Mouse (Mus musculus): ENCODE measurements at regions not wholly inside any gene's neighbourhood (a gene's known extent, or its start where the extent isn't known, plus 50 kb on each side); places are given as distances from the start of the nearest gene placed in this dataset.

GRCm38 (mm10) chr5:111519500-111520041 lies 102.4 kb downstream of the Mn1 start:
- no peak for TF ChIP-seq MAFK (IDR thresholded peaks at IDR 0.05; ENCODE audit: insufficient replicate concordance, low read length)
- no peak for TF ChIP-seq CHD2 (IDR thresholded peaks at IDR 0.05; ENCODE audit: low read length)
- TF ChIP-seq IRF4 (IDR thresholded peaks at IDR 0.05; ENCODE audit: low read depth, low read length) = no peak
- in situ Hi-C loops (cut with MboI; ENCODE audit: low pct_ligation_motif_present, low pct_unique_long_range_greater_than_20kb, low sequenced_read_pairs) = no loop called here
- Histone ChIP-seq H3K4me1 (ENCODE audit: control insufficient read depth in 1 of 2, insufficient read depth in 2 of 2) (no peaks in the 10 kb centered on the region), H3K9ac (ENCODE audit: insufficient read depth, low read depth) (no peak overlapping the region), H3K36me3 (replicated peaks in 1 of 2; ENCODE audit: control insufficient read depth in 1 of 2, insufficient read depth in 1 of 2, low read length in 1 of 2) (no peaks in the 10 kb centered on the region), H3K27ac (ENCODE audit: insufficient read depth, low read depth) (no peak overlapping the region), H3K4me2 (ENCODE audit: insufficient read depth, low read depth, poor library complexity, severe bottlenecking) (no peak overlapping the region), H3K4me3 (replicated peaks in 1 of 3; ENCODE audit: low read depth in 2 of 3, low read length in 2 of 3, poor library complexity in 1 of 3) (no peak overlapping the region), H3K9me3 (replicated peaks; ENCODE audit: low read length) (peaks cover 86% of the 10 kb centered on the region), H3K27me3 (replicated peaks) (no peaks in the 10 kb centered on the region), H3K79me2 (replicated peaks; ENCODE audit: control insufficient read depth, extremely low read depth, insufficient read depth, poor library complexity, severe bottlenecking) (no peaks in the 10 kb centered on the region)
- dilution Hi-C loops (cut with MboI; ENCODE audit: extremely low pct_ligation_motif_present, extremely low pct_unique_long_range_greater_than_20kb, low sequenced_read_pairs) = no loop called here
- peak; percentile 44 for DNase-seq (ENCODE audit: extremely low read depth)

- no peak overlapping the region for H3K9ac ChIP-seq (ENCODE audit: insufficient read depth, low read depth)
- in situ Hi-C loops (cut with MboI; ENCODE audit: low pct_ligation_motif_present, low pct_unique_long_range_greater_than_20kb, low sequenced_read_pairs) = no loop called here
- H3K4me3 ChIP-seq (replicated peaks in 1 of 3; ENCODE audit: low read depth in 2 of 3, low read length in 2 of 3, poor library complexity in 1 of 3) = no peak overlapping the region
- peak; percentile 23 for DNase-seq (ENCODE audit: extremely low read depth)
- peaks cover 83% of the 10 kb centered on the region for H3K9me3 ChIP-seq (replicated peaks; ENCODE audit: low read length)
- H3K4me2 ChIP-seq (ENCODE audit: insufficient read depth, low read depth, poor library complexity, severe bottlenecking) = no peak overlapping the region
- dilution Hi-C loops (cut with MboI; ENCODE audit: extremely low pct_ligation_motif_present, extremely low pct_unique_long_range_greater_than_20kb, low sequenced_read_pairs) = no loop called here
- H3K79me2 ChIP-seq (replicated peaks; ENCODE audit: control insufficient read depth, extremely low read depth, insufficient read depth, poor library complexity, severe bottlenecking) = no peaks in the 10 kb centered on the region
- no peak overlapping the region for H3K27ac ChIP-seq (ENCODE audit: insufficient read depth, low read depth)
- no peaks in the 10 kb centered on the region for H3K4me1 ChIP-seq (ENCODE audit: control insufficient read depth in 1 of 2, insufficient read depth in 2 of 2)
- TF ChIP-seq POLR2AphosphoS2 (IDR thresholded peaks at IDR 0.05; ENCODE audit: low read depth, low read length) (no peak), HCFC1 (IDR thresholded peaks at IDR 0.05; ENCODE audit: low read depth, low read length) (no peak), MEF2A (IDR thresholded peaks at IDR 0.05; ENCODE audit: borderline replicate concordance, low read depth, low read length) (no peak), KAT2A (IDR thresholded peaks at IDR 0.05; ENCODE audit: insufficient replicate concordance, low read length) (no peak), TBP (conservative IDR thresholded peaks at IDR 0.05; ENCODE audit: low read depth, low read length) (no peak), JUN (IDR thresholded peaks at IDR 0.05; ENCODE audit: insufficient read depth, low read depth, low read length) (no peak), SIN3A (IDR thresholded peaks at IDR 0.05; ENCODE audit: low read length) (no peak), MAZ (IDR thresholded peaks at IDR 0.05; ENCODE audit: low read depth, low read length) (no peak), NRF1 (IDR thresholded peaks at IDR 0.05; ENCODE audit: low read depth, low read length) (no peak), ZNF384 (IDR thresholded peaks at IDR 0.05; ENCODE audit: low read depth, low read length) (no peak), NELFE (IDR thresholded peaks at IDR 0.05; ENCODE audit: low read depth, low read length) (no peak), RCOR1 (conservative IDR thresholded peaks at IDR 0.05; ENCODE audit: low read depth, low read length) (no peak)
- H3K36me3 ChIP-seq (replicated peaks in 1 of 2; ENCODE audit: control insufficient read depth in 1 of 2, insufficient read depth in 1 of 2, low read length in 1 of 2) = no peaks in the 10 kb centered on the region
- no peaks in the 10 kb centered on the region for H3K27me3 ChIP-seq (replicated peaks)
Observed at GRCm38 (mm10) chr5:111521866-111522265, 104.7 kb downstream of the Mn1 start.

All from CH12.LX (cell line).